Mouse (Mus musculus) neural tube, embryonic 15.5 days (tissue): ENCODE measurements at regions not wholly inside any gene's neighbourhood (a gene's known extent, or its start where the extent isn't known, plus 50 kb on each side); places are given as distances from the start of the nearest gene placed in this dataset.

Experiments used
- ATAC-seq: fragments of 200-750 bp; cut with Nextera tagmentation; 2 replicates; pipeline ENCODE4 v1.8.0; 2017; ENCODE audit warnings: mild to moderate bottlenecking, moderate TSS enrichment, moderate library complexity; ENCODE audit not compliant: low FRiP score
- H3K27ac ChIP-seq: fragments of 300-500 bp; sonication (generic); replicated peaks from 2 replicates; pipeline ENCODE4 v1.5.1; 2015; ENCODE audit warnings: mild to moderate bottlenecking, inconsistent platforms
- H3K27me3 ChIP-seq: fragments of 300-500 bp; sonication (generic); replicated peaks from 2 replicates; pipeline ENCODE4 v1.6.1; 2015; ENCODE audit warnings: inconsistent platforms
- H3K36me3 ChIP-seq: fragments of 300-500 bp; sonication (generic); 2 replicates; pipeline ENCODE4 v1.6.1; 2015; ENCODE audit warnings: inconsistent platforms
- H3K4me1 ChIP-seq: fragments of 300-500 bp; sonication (generic); 2 replicates; pipeline ENCODE4 v1.6.1; 2015; ENCODE audit warnings: inconsistent platforms
- H3K4me2 ChIP-seq: fragments of 300-500 bp; sonication (generic); 2 replicates; pipeline ENCODE4 v1.6.1; 2015; ENCODE audit warnings: inconsistent platforms, mild to moderate bottlenecking, moderate library complexity
- H3K4me3 ChIP-seq: fragments of 300-500 bp; sonication (generic); replicated peaks from 2 replicates; pipeline ENCODE4 v1.5.1; 2015; ENCODE audit warnings: mild to moderate bottlenecking, inconsistent platforms
- H3K9ac ChIP-seq: fragments of 300-500 bp; sonication (generic); replicated peaks from 2 replicates; pipeline ENCODE4 v1.6.1; 2015; ENCODE audit warnings: mild to moderate bottlenecking, inconsistent platforms
- H3K9me3 ChIP-seq: fragments of 300-500 bp; sonication (generic); replicated peaks from 2 replicates; pipeline ENCODE4 v1.6.1; 2016; ENCODE audit warnings: inconsistent platforms
- WGBS: fragments of 180-500 bp; shearing (Covaris S2); methylation state at CpG from one replicate; pipeline ENCODE4 v1.1.7; 2015; ENCODE audit warnings: mixed read lengths; 5-methylcytosine and 5-hydroxymethylcytosine counted together

DNA sequence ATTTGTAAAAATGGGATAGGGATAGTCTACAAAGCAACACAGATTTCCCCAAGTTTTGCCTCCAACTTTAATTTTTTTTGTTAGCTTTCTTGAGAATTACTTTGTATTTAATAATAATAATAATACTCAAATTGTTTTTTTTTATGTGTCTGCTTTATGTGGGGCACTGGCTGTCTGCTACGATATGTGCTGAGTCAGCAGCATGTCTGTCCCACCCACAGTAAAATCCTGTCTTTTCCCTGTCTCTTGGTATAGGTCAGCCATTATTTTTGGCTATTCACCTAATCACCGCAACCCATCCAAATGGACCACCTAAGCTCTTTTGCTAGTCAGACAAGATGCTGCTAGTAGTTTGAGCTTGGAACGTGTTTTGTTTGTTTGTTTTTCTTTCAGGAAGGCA, 473.0 kb downstream of the Hs3st4 start:
- no peak overlapping the region for H3K4me2 ChIP-seq
- no peaks in the 10 kb centered on the region for H3K9me3 ChIP-seq
- no peak for ATAC-seq
- H3K4me3 ChIP-seq: no peak overlapping the region
- WGBS: 90% methylated on average over 3 of the region's 3 CpGs
- H3K9ac ChIP-seq: no peak overlapping the region
- H3K36me3 ChIP-seq: no peaks in the 10 kb centered on the region
- H3K4me1 ChIP-seq: no peaks in the 10 kb centered on the region
- no peak overlapping the region for H3K27ac ChIP-seq
- no peaks in the 10 kb centered on the region for H3K27me3 ChIP-seq

DNA sequence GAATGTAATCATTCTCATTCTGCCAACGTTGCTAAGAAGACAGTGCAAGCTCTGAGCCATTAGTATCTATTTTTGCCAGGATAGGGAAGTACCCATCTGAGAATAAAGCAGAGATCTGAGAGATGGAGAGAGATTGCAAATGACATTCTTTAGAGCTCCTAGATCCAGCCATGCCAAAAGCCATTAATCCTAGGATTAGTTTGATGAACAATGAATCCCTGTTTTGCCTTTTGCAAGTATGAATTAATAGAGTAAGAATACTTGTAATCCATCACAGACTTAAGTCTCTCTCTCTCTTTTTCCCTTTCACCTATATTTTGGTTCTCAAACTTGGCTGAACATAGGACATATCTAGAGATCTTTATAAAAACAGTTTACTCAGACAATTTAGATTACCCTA, 504.7 kb downstream of the Hs3st4 start:
- no peak for ATAC-seq
- H3K4me3 ChIP-seq: no peak overlapping the region
- no peaks in the 10 kb centered on the region for H3K36me3 ChIP-seq
- H3K9me3 ChIP-seq: no peaks in the 10 kb centered on the region
- H3K27me3 ChIP-seq: no peaks in the 10 kb centered on the region
- H3K9ac ChIP-seq: no peak overlapping the region
- H3K27ac ChIP-seq: no peak overlapping the region
- no peaks in the 10 kb centered on the region for H3K4me1 ChIP-seq
- 74% methylated on average over 1 of the region's 1 CpGs for WGBS
- no peak overlapping the region for H3K4me2 ChIP-seq

DNA sequence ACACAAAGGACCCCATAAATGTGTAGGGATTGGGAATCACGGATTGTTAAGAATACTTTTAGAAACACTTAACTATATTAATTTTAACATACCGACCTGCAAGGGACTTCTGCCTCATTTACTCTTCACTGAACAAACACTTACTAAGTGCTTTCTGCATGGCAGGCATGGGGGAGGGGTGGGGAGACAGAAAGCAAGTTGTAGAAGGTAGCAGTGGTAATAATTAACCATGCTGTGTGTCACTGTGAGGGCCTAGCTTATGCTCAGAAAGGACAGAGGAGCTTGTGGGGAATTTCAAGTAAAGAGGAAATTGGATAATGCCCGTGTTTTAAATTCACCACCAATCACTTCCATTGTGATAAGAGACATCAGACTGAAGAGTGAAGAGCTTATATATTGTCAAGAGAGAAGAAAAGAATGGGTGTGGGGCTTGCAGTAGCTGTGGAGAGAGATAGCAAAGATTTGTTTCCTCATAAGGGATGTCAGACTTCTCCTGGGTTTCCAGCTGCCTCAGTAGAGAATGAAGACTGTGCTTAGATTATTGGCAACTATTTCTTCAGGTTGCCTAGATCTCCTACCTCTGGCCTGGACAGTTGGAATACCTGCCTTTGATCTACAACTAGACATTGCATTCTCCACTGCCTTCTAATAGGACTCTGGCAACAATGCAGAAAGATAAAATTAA, 508.6 kb downstream of the Hs3st4 start:
- no peaks in the 10 kb centered on the region for H3K36me3 ChIP-seq
- no peaks in the 10 kb centered on the region for H3K4me1 ChIP-seq
- no peak overlapping the region for H3K4me2 ChIP-seq
- no peak overlapping the region for H3K27ac ChIP-seq
- H3K4me3 ChIP-seq: no peak overlapping the region
- H3K9ac ChIP-seq: no peak overlapping the region
- no peak for ATAC-seq
- 48% methylated on average over 3 of the region's 3 CpGs for WGBS
- H3K27me3 ChIP-seq: no peaks in the 10 kb centered on the region
- no peaks in the 10 kb centered on the region for H3K9me3 ChIP-seq

DNA sequence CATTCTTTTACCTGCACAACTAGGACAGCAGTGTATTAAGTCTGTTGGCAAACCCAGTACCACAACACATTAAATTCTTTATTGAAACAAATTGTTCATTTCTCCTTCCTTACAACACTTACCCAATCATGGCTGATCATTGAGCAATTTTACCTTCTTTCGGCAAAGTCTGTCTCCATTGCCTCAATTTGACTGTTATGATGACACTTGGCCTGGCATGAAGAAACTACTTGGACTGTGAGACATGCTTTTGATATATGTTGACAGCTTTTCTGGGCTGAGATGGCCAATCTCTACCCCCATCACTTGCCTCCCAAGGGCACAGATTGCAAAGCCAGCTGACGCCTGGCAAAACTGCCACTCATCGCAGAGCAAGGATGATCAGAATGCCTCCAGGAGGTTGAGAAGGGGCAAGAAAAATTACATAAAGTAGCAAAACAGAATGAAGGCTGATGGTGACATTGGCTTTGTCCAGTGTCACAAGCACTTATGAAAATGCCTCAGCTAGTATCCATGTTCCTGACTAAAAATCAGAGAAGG, 509.3 kb downstream of the Hs3st4 start:
- Histone ChIP-seq H3K36me3 (no peaks in the 10 kb centered on the region), H3K4me1 (no peaks in the 10 kb centered on the region), H3K9ac (no peak overlapping the region), H3K4me3 (no peak overlapping the region), H3K4me2 (no peak overlapping the region), H3K9me3 (no peaks in the 10 kb centered on the region), H3K27me3 (no peaks in the 10 kb centered on the region), H3K27ac (no peak overlapping the region)
- 90% methylated on average over 3 of the region's 3 CpGs for WGBS
- ATAC-seq: no peak

DNA sequence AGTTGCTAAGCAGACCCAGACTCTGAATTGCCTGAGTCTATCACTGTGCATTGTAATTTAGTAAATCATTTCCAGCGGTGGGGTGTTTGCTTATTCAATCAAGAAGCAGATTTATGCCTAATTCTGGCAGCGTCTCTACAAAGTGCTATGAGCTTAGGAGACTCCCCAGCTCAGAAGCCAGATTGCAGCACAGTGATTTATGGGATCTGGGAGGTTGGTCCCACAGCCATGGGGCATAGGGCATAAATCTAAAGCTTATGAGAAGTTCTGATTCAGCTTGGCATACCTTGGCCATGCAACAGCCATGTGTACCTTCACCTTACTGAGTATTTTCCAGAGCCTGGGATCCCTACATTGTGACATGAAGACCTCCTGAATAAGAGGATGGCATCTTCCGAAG, 518.0 kb downstream of the Hs3st4 start:
- H3K9me3 ChIP-seq: no peaks in the 10 kb centered on the region
- H3K4me3 ChIP-seq: no peak overlapping the region
- no peak overlapping the region for H3K4me2 ChIP-seq
- no peak overlapping the region for H3K27ac ChIP-seq
- H3K9ac ChIP-seq: no peak overlapping the region
- no peaks in the 10 kb centered on the region for H3K36me3 ChIP-seq
- WGBS: 54% methylated on average over 3 of the region's 3 CpGs
- ATAC-seq: no peak
- H3K27me3 ChIP-seq: no peaks in the 10 kb centered on the region
- H3K4me1 ChIP-seq: 0 out of 2 replicates have a peak, but pooled peaks cover 4% of the 10 kb centered on the region

DNA sequence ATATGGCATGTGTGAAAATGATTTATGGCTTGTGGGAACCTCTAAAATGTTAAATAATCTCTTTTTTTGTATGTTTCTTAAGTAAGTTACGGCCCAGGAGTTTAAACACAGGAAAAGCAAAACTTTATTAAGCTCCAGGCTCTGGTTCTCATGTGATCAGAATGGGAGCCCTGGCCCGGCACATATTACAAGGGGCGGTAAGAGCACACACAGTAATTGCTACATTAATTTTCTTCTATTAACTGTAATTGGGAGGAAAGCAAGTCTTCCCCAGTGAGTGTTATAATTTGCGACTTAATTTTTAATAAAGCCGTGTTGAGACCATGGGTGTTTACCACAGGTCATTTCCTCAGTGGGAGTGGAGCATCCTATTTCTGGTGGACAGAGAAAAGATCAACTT, 520.1 kb downstream of the Hs3st4 start:
- ATAC-seq: peak; percentile 57
- no peak overlapping the region for H3K9ac ChIP-seq

DNA sequence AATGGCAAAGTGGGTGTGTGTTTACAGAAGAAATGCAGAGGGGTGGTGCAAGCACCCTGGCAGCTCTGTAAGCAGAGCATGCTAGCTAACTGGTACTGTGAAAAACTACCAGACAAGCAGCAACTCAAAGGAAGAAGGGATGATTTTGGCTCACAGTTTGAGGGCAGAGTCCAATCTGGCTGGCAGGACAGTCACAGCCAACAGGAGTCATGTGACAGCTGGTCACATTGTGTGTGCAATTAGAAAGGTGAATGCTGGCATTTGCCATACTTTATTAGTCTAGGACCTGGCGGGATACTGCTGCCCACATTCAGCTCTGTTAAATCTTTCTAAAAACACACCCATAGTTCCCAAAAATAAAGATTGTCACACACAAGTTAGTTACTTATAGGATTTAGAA, 566.4 kb downstream of the Hs3st4 start:
- 83% methylated on average over 1 of the region's 1 CpGs for WGBS
- Histone ChIP-seq H3K9me3 (no peaks in the 10 kb centered on the region), H3K27me3 (no peaks in the 10 kb centered on the region), H3K9ac (no peak overlapping the region), H3K4me2 (no peak overlapping the region), H3K27ac (no peak overlapping the region), H3K4me3 (no peak overlapping the region), H3K4me1 (no peaks in the 10 kb centered on the region), H3K36me3 (no peaks in the 10 kb centered on the region)
- ATAC-seq: no peak

More for the DNA sequence above, 520.1 kb downstream of the Hs3st4 start:
- WGBS: 56% methylated on average over 5 of the region's 5 CpGs
- Histone ChIP-seq H3K27me3 (no peaks in the 10 kb centered on the region), H3K27ac (no peak overlapping the region), H3K4me3 (no peak overlapping the region), H3K4me2 (no peak overlapping the region), H3K4me1 (0 out of 2 replicates have a peak, but pooled peaks cover 4% of the 10 kb centered on the region), H3K9me3 (no peaks in the 10 kb centered on the region), H3K36me3 (no peaks in the 10 kb centered on the region)

DNA sequence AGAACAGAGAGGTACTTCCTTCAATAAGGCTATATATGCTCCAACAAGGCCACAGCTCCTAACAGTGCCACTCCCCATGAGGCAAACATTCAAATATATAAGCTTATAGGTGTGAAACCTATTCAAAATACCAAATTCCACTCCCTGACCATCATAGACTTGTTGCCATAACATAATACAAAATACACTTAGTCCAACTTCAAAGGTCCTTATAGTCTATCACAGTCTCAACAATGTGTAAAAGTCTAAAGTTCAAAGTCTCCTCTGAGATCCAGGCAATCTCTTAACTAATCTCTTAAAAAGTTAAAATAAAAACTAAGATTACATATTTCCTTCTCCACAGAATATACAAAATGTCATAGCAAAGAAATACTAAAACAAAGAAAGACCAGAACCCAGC, 574.5 kb downstream of the Hs3st4 start:
- ATAC-seq: no peak
- Histone ChIP-seq H3K36me3 (no peaks in the 10 kb centered on the region), H3K9ac (no peak overlapping the region), H3K27me3 (no peaks in the 10 kb centered on the region), H3K4me3 (no peak overlapping the region), H3K27ac (no peak overlapping the region), H3K4me2 (no peak overlapping the region), H3K9me3 (no peaks in the 10 kb centered on the region), H3K4me1 (no peaks in the 10 kb centered on the region)

DNA sequence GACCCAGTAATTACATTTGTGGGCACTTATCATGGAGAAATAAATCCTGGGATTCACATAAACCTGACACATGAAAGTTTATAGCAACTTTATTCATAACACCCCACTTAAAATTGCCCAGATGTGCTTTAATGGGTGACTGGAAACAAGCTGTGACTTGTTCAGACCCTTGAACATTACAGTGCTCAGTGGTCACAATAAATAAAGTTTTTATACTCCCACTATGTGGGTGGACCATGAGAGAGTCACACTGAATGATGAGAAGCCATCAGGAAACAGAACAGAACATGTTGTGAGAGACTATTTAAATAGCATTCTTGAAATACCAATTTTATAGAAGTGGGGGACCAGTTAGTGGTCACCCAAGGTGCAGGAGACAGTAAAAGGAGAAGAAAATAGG, 588.1 kb downstream of the Hs3st4 start:
- no peaks in the 10 kb centered on the region for H3K9me3 ChIP-seq
- no peak overlapping the region for H3K4me2 ChIP-seq
- no peak overlapping the region for H3K4me3 ChIP-seq
- H3K4me1 ChIP-seq: no peaks in the 10 kb centered on the region
- H3K27me3 ChIP-seq: no peaks in the 10 kb centered on the region
- no peak for ATAC-seq
- H3K27ac ChIP-seq: no peak overlapping the region
- H3K36me3 ChIP-seq: no peaks in the 10 kb centered on the region
- H3K9ac ChIP-seq: no peak overlapping the region

DNA sequence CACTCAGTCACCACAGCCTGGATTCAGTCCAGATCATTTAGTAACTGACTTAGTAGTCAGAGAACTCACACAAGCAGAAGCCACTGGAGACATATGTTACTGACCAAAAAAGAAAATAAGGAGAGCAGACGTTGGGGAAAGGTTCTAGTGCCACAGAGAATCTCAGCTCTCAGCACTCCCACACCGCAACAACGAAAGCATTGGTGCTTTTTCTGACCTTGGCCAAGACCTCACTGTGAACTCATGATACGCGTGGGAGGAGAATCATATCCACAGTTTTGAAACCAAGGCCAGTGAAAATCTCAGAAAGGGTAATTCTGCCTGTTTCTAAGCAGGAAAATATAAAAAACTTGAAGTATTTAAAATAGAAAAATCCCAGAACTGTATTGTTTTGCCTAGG, 591.0 kb downstream of the Hs3st4 start:
- H3K27me3 ChIP-seq: no peaks in the 10 kb centered on the region
- WGBS: 84% methylated on average over 5 of the region's 5 CpGs
- H3K4me2 ChIP-seq: no peak overlapping the region
- no peaks in the 10 kb centered on the region for H3K9me3 ChIP-seq
- ATAC-seq: no peak
- no peaks in the 10 kb centered on the region for H3K36me3 ChIP-seq
- H3K4me1 ChIP-seq: no peaks in the 10 kb centered on the region
- no peak overlapping the region for H3K9ac ChIP-seq
- no peak overlapping the region for H3K27ac ChIP-seq
- H3K4me3 ChIP-seq: no peak overlapping the region

DNA sequence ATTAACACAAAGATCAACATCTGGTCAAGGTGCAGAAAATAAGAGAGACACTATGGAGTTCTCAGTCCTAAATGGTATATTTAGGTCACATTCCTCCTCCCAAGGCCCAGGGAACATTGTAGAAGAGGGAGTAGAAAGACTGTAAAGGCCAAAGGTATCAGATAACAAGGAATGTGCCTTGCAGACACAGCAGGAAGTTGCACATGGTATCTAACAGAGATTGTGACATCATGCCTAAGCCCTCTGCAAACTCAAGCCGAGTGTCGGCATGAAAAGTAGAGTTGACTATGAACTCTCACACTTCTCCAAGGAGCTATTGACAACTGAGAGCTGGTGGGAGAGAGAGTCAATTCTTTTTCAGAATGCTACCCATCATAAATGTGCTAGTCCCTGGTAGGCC, 598.7 kb downstream of the Hs3st4 start:
- Histone ChIP-seq H3K9me3 (no peaks in the 10 kb centered on the region), H3K4me2 (no peak overlapping the region), H3K9ac (no peak overlapping the region), H3K27ac (no peak overlapping the region), H3K4me3 (no peak overlapping the region), H3K27me3 (no peaks in the 10 kb centered on the region), H3K4me1 (no peaks in the 10 kb centered on the region), H3K36me3 (no peaks in the 10 kb centered on the region)
- WGBS: 95% methylated on average over 2 of the region's 2 CpGs
- ATAC-seq: no peak

DNA sequence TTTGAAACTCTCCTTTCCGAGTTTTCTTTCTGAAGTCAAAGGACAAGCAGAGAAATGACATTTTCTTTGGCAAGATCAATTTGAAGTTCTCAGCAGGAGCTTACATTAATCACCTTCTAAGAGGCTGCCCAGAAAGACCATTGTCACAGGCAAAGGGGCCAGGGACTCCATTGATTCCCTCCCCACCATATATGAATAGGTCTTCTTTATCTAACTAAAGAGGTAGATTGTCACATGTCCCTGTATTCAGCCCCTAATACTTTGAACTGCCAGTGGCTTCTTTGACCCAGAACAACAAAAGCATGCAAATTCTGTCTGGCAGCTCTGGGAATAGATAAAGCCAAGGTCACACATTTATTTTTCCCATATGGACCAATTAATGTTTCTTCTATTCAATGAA, 602.6 kb downstream of the Hs3st4 start:
- Histone ChIP-seq H3K9ac (no peak overlapping the region), H3K4me3 (no peak overlapping the region), H3K36me3 (no peaks in the 10 kb centered on the region), H3K9me3 (no peaks in the 10 kb centered on the region), H3K4me1 (no peaks in the 10 kb centered on the region), H3K27ac (no peak overlapping the region), H3K4me2 (no peak overlapping the region), H3K27me3 (no peaks in the 10 kb centered on the region)
- no peak for ATAC-seq
- 31% methylated on average over 1 of the region's 1 CpGs for WGBS

DNA sequence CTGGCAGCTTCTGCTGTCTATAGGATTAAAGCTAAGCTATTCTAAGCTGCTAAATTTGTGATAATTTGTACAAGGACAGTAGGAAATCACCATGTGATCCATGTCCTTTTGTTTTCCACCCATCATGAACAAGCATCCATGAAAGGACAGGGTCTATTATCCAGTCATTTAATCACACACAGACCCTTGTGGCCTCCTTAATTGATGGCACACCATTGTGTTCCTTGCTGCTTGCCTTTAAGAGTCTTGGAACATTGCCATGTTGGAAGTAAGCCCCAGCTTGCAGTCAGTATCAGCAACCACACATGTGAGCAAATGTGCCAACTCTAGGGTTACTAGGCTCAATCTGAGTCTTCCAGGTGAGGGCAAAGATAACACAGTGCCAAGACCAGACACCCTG, 608.7 kb downstream of the Hs3st4 start:
- H3K9me3 ChIP-seq: no peaks in the 10 kb centered on the region
- no peak overlapping the region for H3K4me2 ChIP-seq
- no peaks in the 10 kb centered on the region for H3K4me1 ChIP-seq
- H3K27ac ChIP-seq: no peak overlapping the region
- H3K27me3 ChIP-seq: no peaks in the 10 kb centered on the region
- no peak for ATAC-seq
- H3K4me3 ChIP-seq: no peak overlapping the region
- H3K9ac ChIP-seq: no peak overlapping the region
- H3K36me3 ChIP-seq: no peaks in the 10 kb centered on the region
